Mouse (Mus musculus) hindbrain, embryonic 16.5 days (tissue): ENCODE data around the gene A2ml1. TPM values are rescaled to one million over a fixed set of nuclear protein-coding genes. Genes with fewer than 3 reads are reported as not detected.

Source experiments
- ATAC-seq: fragments of 200-750 bp; cut with Nextera tagmentation; 2 replicates; pipeline ENCODE4 v1.8.0; 2017; ENCODE audit warnings: moderate TSS enrichment, moderate library complexity
- H3K27ac ChIP-seq: fragments of 300-500 bp; sonication (generic); 2 replicates; pipeline ENCODE4 v1.5.1; 2014; ENCODE audit warnings: low read depth, mild to moderate bottlenecking, control low read depth, low read length, moderate library complexity
- H3K27me3 ChIP-seq: fragments of 300-500 bp; sonication (generic); replicated peaks from 2 replicates; pipeline ENCODE4 v1.6.1; 2014; ENCODE audit warnings: low read length; ENCODE audit not compliant: control insufficient read depth, insufficient read depth
- H3K36me3 ChIP-seq: fragments of 300-500 bp; sonication (generic); 2 replicates; pipeline ENCODE4 v1.6.1; 2014; ENCODE audit warnings: mild to moderate bottlenecking, low read length, moderate library complexity, mixed read lengths; ENCODE audit not compliant: control insufficient read depth, insufficient read depth
- H3K4me1 ChIP-seq: fragments of 300-500 bp; sonication (generic); 2 replicates; pipeline ENCODE4 v1.6.1; 2014; ENCODE audit warnings: low read depth, low read length; ENCODE audit not compliant: control insufficient read depth, insufficient read depth
- H3K4me2 ChIP-seq: fragments of 300-500 bp; sonication (generic); 2 replicates; pipeline ENCODE4 v1.6.1; 2014; ENCODE audit warnings: mild to moderate bottlenecking, low read length, control low read depth, moderate library complexity
- H3K4me3 ChIP-seq: fragments of 300-500 bp; sonication (generic); 2 replicates; pipeline ENCODE4 v1.5.1; 2014; ENCODE audit warnings: mild to moderate bottlenecking, low read length, control low read depth, moderate library complexity
- H3K9ac ChIP-seq: fragments of 300-500 bp; sonication (generic); 2 replicates; pipeline ENCODE4 v1.6.1; 2014; ENCODE audit warnings: low read depth, mild to moderate bottlenecking, control low read depth, low read length, moderate library complexity
- H3K9me3 ChIP-seq: fragments of 300-500 bp; sonication (generic); 2 replicates; pipeline ENCODE4 v1.6.1; 2014; ENCODE audit warnings: mild to moderate bottlenecking, low read length, moderate library complexity; ENCODE audit not compliant: control insufficient read depth
- WGBS: fragments of 180-500 bp; shearing (Covaris S2); extraction: QIAGEN DNeasy Blood & Tissue Kit; methylation state at CpG from one replicate; pipeline ENCODE4 v1.1.7; 2014; 5-methylcytosine and 5-hydroxymethylcytosine counted together
- polyA plus RNA-seq: library from polyadenylated mRNA; unstranded; fragments of >200 nt; fragmentation: Nextera tagmentation; extraction: Ambion mirVana; gene quantifications from 2 replicates; pipeline ENCODE4 v1.2.1, GENCODE M21; 2015

A2ml1 gene
- polyA plus RNA-seq, 1 experiment from 2014 or later = 5.6 TPM

DNA sequence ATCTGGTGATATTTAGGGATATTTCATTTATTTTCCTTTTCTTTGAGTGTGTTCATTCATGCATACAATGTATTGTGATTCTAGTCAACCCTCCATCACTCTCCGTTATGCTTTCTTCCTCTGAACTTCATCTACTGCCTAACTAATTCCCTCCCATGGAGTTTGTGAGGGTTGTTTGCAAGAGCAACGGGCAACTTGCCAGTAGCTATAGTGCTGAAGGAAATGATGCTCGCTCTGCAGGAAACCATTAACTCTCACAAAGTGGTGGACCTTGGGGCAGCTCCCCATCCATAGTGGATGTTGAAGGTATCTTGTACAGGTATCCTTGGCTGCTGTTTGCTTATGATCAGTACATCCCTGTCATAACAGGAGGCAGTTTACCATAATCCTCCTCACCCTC lies 20.6 kb upstream of the A2ml1 start:
- Histone ChIP-seq H3K27ac (no peak overlapping the region), H3K36me3 (no peaks in the 10 kb centered on the region), H3K4me2 (peak overlapping the region; percentile 44), H3K4me3 (peak overlapping the region; percentile 1; the same call in 1 of the 2 replicates), H3K9ac (no peak overlapping the region; the same call in 1 of the 2 replicates), H3K4me1 (peaks cover 5% of the 10 kb centered on the region; the same call in 1 of the 2 replicates), H3K9me3 (no peaks in the 10 kb centered on the region), H3K27me3 (no peaks in the 10 kb centered on the region)
- 26% methylated on average over 3 of the region's 3 CpGs for WGBS
- ATAC-seq = peak; percentile 26

DNA sequence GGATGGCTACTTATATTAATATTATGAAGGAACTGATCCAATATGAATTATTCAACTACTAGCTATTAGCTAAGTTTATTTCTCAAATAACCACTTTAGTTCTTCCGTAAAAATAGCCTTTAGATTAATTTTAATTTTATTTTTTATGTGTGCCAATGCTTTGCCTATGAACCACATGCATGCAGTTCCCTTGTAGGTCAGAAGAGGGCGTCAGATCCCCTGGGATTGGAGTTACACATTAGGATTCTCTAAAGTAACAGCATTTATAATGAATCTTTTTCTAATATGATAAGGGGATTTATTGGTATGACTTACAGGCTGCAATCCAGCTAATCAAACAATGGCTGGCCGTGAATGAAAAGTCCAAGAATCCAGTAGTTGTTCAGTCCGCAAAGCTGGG lies 18.1 kb upstream of the A2ml1 start:
- H3K27me3 ChIP-seq = no peaks in the 10 kb centered on the region
- no peaks in the 10 kb centered on the region for H3K9me3 ChIP-seq
- 66% methylated on average over 4 of the region's 4 CpGs for WGBS
- ATAC-seq = no peak
- H3K4me2 ChIP-seq = no peak overlapping the region
- H3K4me3 ChIP-seq = no peak overlapping the region
- H3K36me3 ChIP-seq = no peaks in the 10 kb centered on the region
- H3K27ac ChIP-seq = no peak overlapping the region
- peaks cover 5% of the 10 kb centered on the region; the same call in 1 of the 2 replicates for H3K4me1 ChIP-seq
- H3K9ac ChIP-seq = no peak overlapping the region

DNA sequence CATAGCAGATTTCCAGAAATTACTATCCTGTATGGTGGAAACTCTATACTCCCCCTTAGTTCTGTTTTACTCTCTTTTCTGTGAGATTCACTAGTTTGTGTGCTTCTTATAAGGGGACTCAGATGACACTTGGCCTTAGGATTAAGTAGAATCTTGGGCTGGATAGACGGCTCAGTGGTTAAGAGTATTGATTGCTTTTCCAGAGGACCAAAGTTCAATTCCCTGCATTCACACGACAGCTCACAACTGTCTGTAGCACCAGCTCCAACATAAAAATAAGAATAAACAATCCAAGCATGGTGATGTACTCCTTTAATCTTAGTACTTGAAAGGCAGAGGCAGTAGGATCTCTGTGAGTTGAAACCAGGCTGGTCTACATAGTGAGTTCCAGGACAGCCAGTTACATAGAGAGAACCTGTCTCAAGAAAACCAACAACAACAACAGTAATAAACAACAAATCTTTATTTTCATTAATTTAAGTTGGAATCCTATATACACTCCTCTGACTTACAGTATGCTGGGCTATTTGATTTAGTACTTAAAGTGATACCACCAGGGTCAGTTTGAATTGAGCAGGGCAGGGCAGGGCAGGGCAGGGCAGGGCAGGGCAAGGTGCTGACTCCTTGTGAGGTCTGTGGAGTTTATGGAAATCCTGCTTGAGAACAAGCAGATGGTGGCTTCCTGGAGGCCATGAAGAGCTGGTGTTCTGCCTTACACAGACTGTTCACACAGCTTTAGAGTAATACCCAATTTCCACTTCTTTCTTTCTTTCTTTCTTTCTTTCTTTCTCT lies 17.0 kb upstream of the A2ml1 start:
- no peaks in the 10 kb centered on the region for H3K27me3 ChIP-seq
- 74% methylated on average over 2 of the region's 2 CpGs for WGBS
- H3K4me1 ChIP-seq = peaks cover 5% of the 10 kb centered on the region; the same call in 1 of the 2 replicates
- no peak overlapping the region for H3K27ac ChIP-seq
- H3K9ac ChIP-seq = no peak overlapping the region
- no peak overlapping the region for H3K4me3 ChIP-seq
- ATAC-seq = no peak
- no peaks in the 10 kb centered on the region for H3K9me3 ChIP-seq
- H3K36me3 ChIP-seq = no peaks in the 10 kb centered on the region
- H3K4me2 ChIP-seq = no peak overlapping the region

- peak; percentile 98 for ATAC-seq
- H3K27ac ChIP-seq = peak overlapping the region; percentile 55
Observed at GRCm38 (mm10) chr6:128597121-128597522, 15.7 kb upstream of the A2ml1 start.

DNA sequence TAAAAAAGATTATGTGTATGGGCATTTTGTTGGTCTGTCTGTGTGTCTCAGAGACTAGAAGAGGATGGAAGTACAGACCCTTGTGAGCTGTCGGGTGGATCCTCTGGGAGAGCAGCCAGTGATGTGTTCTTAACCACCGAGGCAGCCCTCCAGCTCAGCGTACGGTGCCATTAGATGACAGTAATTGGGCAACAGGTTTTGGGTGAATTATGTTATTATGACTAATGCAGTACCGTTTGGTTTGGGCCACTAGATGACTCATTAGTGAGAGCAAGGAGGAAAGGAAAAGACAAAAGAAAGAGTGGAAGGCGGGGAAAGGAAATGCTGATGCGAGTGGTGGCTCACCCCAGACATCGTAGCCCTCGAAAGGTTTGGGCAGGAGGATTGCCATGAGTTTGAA lies 13.2 kb upstream of the A2ml1 start:
- H3K4me3 ChIP-seq = no peak overlapping the region
- 87% methylated on average over 9 of the region's 9 CpGs for WGBS
- ATAC-seq = no peak
- H3K4me1 ChIP-seq = no peaks in the 10 kb centered on the region; the same call in 1 of the 2 replicates
- no peak overlapping the region for H3K27ac ChIP-seq
- H3K36me3 ChIP-seq = no peaks in the 10 kb centered on the region
- H3K4me2 ChIP-seq = no peak overlapping the region
- no peak overlapping the region for H3K9ac ChIP-seq
- no peaks in the 10 kb centered on the region for H3K9me3 ChIP-seq
- H3K27me3 ChIP-seq = no peaks in the 10 kb centered on the region

More at GRCm38 (mm10) chr6:128597121-128597522, 15.7 kb upstream of the A2ml1 start:
- Histone ChIP-seq H3K4me1 (peaks cover 2% of the 10 kb centered on the region; the same call in 1 of the 2 replicates), H3K36me3 (no peaks in the 10 kb centered on the region), H3K9ac (peak overlapping the region; percentile 26; the same call in 1 of the 2 replicates), H3K9me3 (no peaks in the 10 kb centered on the region), H3K4me2 (peak overlapping the region; percentile 50), H3K27me3 (no peaks in the 10 kb centered on the region), H3K4me3 (peak overlapping the region; percentile 29)
- WGBS = 20% methylated on average over 9 of the region's 9 CpGs

DNA sequence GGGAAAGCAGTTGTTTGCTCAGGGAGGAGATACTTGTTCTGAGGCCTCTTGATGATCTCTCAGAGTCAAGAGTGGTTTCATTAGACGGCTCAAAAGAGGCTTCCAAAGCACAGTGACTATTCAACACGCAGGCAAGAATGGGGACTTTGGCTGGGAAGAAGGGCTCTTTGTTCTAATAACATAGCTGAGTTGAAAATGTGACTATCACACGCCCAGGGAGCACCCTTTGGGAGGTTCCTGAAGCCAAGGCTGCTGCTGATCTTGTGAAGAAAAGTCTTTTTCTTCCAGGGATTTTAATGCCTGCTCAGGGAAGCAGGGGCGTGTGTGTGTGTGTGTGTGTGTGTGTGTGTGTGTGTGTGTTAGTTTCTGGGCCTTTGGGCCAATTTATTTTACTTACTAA lies 8.0 kb upstream of the A2ml1 start:
- no peaks in the 10 kb centered on the region for H3K9me3 ChIP-seq
- no peak overlapping the region for H3K4me3 ChIP-seq
- H3K27me3 ChIP-seq = no peaks in the 10 kb centered on the region
- H3K36me3 ChIP-seq = no peaks in the 10 kb centered on the region
- H3K4me1 ChIP-seq = no peaks in the 10 kb centered on the region
- no peak overlapping the region for H3K9ac ChIP-seq
- WGBS = 48% methylated on average over 4 of the region's 4 CpGs
- H3K4me2 ChIP-seq = no peak overlapping the region
- no peak for ATAC-seq
- no peak overlapping the region for H3K27ac ChIP-seq

GRCm38 (mm10) chr6:128587619-128588018 lies 6.2 kb upstream of the A2ml1 start:
- Histone ChIP-seq H3K27ac (no peak overlapping the region), H3K36me3 (no peaks in the 10 kb centered on the region), H3K9ac (no peak overlapping the region), H3K4me3 (no peak overlapping the region), H3K9me3 (no peaks in the 10 kb centered on the region), H3K27me3 (no peaks in the 10 kb centered on the region), H3K4me2 (no peak overlapping the region), H3K4me1 (no peaks in the 10 kb centered on the region)
- ATAC-seq = no peak
- WGBS = 92% methylated on average over 6 of the region's 6 CpGs

- Histone ChIP-seq H3K4me3 (no peak overlapping the region), H3K27ac (no peak overlapping the region), H3K4me1 (no peaks in the 10 kb centered on the region), H3K36me3 (no peaks in the 10 kb centered on the region), H3K9me3 (no peaks in the 10 kb centered on the region), H3K9ac (no peak overlapping the region), H3K4me2 (no peak overlapping the region), H3K27me3 (no peaks in the 10 kb centered on the region)
- no peak for ATAC-seq
- 64% methylated on average over 11 of the region's 11 CpGs for WGBS
Observed at GRCm38 (mm10) chr6:128585642-128586245, 4.3 kb upstream of the A2ml1 start.

- Histone ChIP-seq H3K27me3 (no peaks in the 10 kb centered on the region), H3K36me3 (no peaks in the 10 kb centered on the region), H3K9me3 (no peaks in the 10 kb centered on the region), H3K9ac (no peak overlapping the region), H3K4me2 (no peak overlapping the region), H3K4me3 (no peak overlapping the region), H3K27ac (no peak overlapping the region), H3K4me1 (no peaks in the 10 kb centered on the region)
- WGBS = 30% methylated on average over 10 of the region's 10 CpGs
- ATAC-seq = no peak
Observed at GRCm38 (mm10) chr6:128584070-128584660, 2.8 kb upstream of the A2ml1 start.
